23 mouse cellular contexts compared by ENCODE assay signal in the genomic region with DNA sequence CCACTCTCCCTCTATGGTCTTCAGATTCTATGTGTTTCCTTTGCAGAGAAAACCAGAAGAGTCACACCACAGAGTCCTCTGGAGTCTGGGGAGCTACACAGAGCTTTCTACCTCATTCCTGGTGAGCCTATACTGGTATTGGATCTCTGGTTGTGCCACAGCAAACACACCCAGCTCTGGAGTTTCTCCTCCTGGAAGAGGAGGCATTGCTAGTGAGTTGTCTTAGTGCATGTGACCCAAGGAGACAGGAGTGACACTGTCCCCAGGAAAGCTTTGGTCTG.
DNase-seq lines count a peak whose midpoint lies in the region; ATAC-seq and TF ChIP-seq lines count a peak whose summit lies in the region.
"Had no signal": no experiment of that assay in that cellular context is flagged by ENCODE, and none has a peak within 500 bp of the region (broad histone marks: within the 10 kb centered on the region; RNA-seq: fewer than 3 reads in every experiment).

No protein-coding gene starts in this region.

- intact Hi-C loops in heart, postnatal 25 days (cut with DNase I) = no loop called here

- no peak for ATAC-seq in intestine, postnatal 0 days

- H3K36me3 ChIP-seq in heart, embryonic 10.5 days = peaks cover 40% of the 10 kb centered on the region
- peaks cover 4% of the 10 kb centered on the region; the same call in 1 of the 2 replicates for H3K36me3 ChIP-seq in kidney, adult 2 months (ENCODE audit: control insufficient read depth, insufficient read depth, low read length)
- peaks cover 0 to 30% of the 10 kb centered on the region in 2 experiments; a peak in 2 of 4 replicates for H3K36me3 ChIP-seq in MEL (ENCODE audit: control insufficient read depth in 1 of 2, insufficient read depth in 2 of 2, low read length in 2 of 2)
- peaks cover 10% of the 10 kb centered on the region; the same call in 1 of the 2 replicates for H3K36me3 ChIP-seq in intestine, postnatal 0 days (ENCODE audit: control insufficient read depth, insufficient read depth)

- no peak overlapping the region for H3K4me3 ChIP-seq in heart, embryonic 10.5 days
- H3K4me3 ChIP-seq in kidney, adult 2 months (ENCODE audit: insufficient read depth, low read depth, low read length) = no peak overlapping the region
- peak overlapping the region in 1 of 2 experiments; percentile 33; a peak in 1 of 4 replicates for H3K4me3 ChIP-seq in MEL (ENCODE audit: control insufficient read depth in 1 of 2, insufficient read depth in 1 of 2, low read depth in 2 of 2, low read length in 2 of 2)
- no peak overlapping the region for H3K4me3 ChIP-seq in intestine, postnatal 0 days (ENCODE audit: low read depth, low read length)
- H3K4me3 ChIP-seq: forebrain, embryonic 12.5 days; myocyte had no signal

- H3K9me3 ChIP-seq in heart, embryonic 10.5 days = no peaks in the 10 kb centered on the region
- no peaks in the 10 kb centered on the region for H3K9me3 ChIP-seq in MEL (replicated peaks; ENCODE audit: insufficient read depth, low read length)
- H3K9me3 ChIP-seq in intestine, postnatal 0 days (ENCODE audit: control insufficient read depth) = no peaks in the 10 kb centered on the region
- H3K9me3 ChIP-seq: forebrain, embryonic 12.5 days had no signal

- H3K27ac ChIP-seq in heart, embryonic 10.5 days = peak overlapping the region; percentile 79
- peak overlapping the region; percentile 80 for H3K27ac ChIP-seq in kidney, adult 2 months (ENCODE audit: insufficient read depth, low read depth, low read length)
- H3K27ac ChIP-seq in MEL (ENCODE audit: control insufficient read depth, low read depth, low read length) = peak overlapping the region; percentile 99
- H3K27ac ChIP-seq in intestine, postnatal 0 days (ENCODE audit: low read depth, low read length) = peak overlapping the region; percentile 80
- H3K27ac ChIP-seq: forebrain, embryonic 12.5 days; hindbrain, embryonic 14.5 days had no signal

- H3K4me2 ChIP-seq in intestine, postnatal 0 days (replicated peaks; ENCODE audit: low read depth) = no peak overlapping the region
- H3K4me2 ChIP-seq: forebrain, embryonic 12.5 days; hindbrain, embryonic 14.5 days had no signal

- no peaks in the 10 kb centered on the region; the same call in 1 of the 2 replicates for H3K79me2 ChIP-seq in MEL (ENCODE audit: control insufficient read depth, insufficient read depth, low read length, poor library complexity)

- TF ChIP-seq EP300 in MEL (IDR thresholded peaks at IDR 0.05; ENCODE audit: low read depth in 1 of 2, low read length in 2 of 2) = no peak; a peak in 1 of 4 replicates

- H3K4me1 ChIP-seq in heart, embryonic 10.5 days = peaks cover 85% of the 10 kb centered on the region
- peaks cover 53% of the 10 kb centered on the region for H3K4me1 ChIP-seq in kidney, adult 2 months (ENCODE audit: control insufficient read depth, insufficient read depth, low read length)
- H3K4me1 ChIP-seq in MEL (ENCODE audit: control insufficient read depth in 1 of 2, insufficient read depth in 2 of 2, low read length in 2 of 2) = peaks cover 18 to 38% of the 10 kb centered on the region in 2 experiments
- peaks cover 24% of the 10 kb centered on the region for H3K4me1 ChIP-seq in intestine, postnatal 0 days (replicated peaks; ENCODE audit: control insufficient read depth, insufficient read depth, low read length)

- DNase-seq in heart, embryonic 10.5 days (ENCODE audit: low spot score) = no peak
- DNase-seq in heart, postnatal 25 days (ENCODE audit: low spot score) = no peak
- no peak for DNase-seq in kidney, adult 2 months
- DNase-seq in kidney, adult 9 months = no peak
- peak; percentile 61 for DNase-seq in MEL (ENCODE audit: low read depth, low spot score)
- DNase-seq in layer of hippocampus, postnatal 10 days (ENCODE audit: low spot score in 2 of 2) = no peak
- DNase-seq in right cerebral cortex, postnatal 36 days (ENCODE audit: low spot score in 2 of 2) = no peak
- DNase-seq: adrenal gland, adult 2 months; cerebellum, adult 18-20 months; cerebellum, postnatal 36 days; gastrocnemius, postnatal 25 days; kidney, adult 11 months; kidney, postnatal 4 days; layer of hippocampus, postnatal 36 days; lung, adult 2 months; lung, postnatal 36 days; midbrain, embryonic 14.5 days; right cerebral cortex, postnatal 4 days had no signal

- no peaks in the 10 kb centered on the region for H3K27me3 ChIP-seq in heart, embryonic 10.5 days (ENCODE audit: insufficient read depth, poor library complexity, severe bottlenecking)
- no peaks in the 10 kb centered on the region for H3K27me3 ChIP-seq in kidney, adult 2 months (replicated peaks; ENCODE audit: control insufficient read depth, insufficient read depth, low read length)
- no peaks in the 10 kb centered on the region for H3K27me3 ChIP-seq in MEL (ENCODE audit: control insufficient read depth in 1 of 2, insufficient read depth in 2 of 2, low read length in 2 of 2)
- no peaks in the 10 kb centered on the region for H3K27me3 ChIP-seq in intestine, postnatal 0 days (replicated peaks; ENCODE audit: control insufficient read depth, insufficient read depth, low read length)
- H3K27me3 ChIP-seq: CH12.LX; forebrain, embryonic 12.5 days had no signal

- no peak for TF ChIP-seq RAD21 in MEL (IDR thresholded peaks at IDR 0.05; ENCODE audit: low read depth, low read length)

- H3K9ac ChIP-seq in MEL (ENCODE audit: control insufficient read depth, low read depth, low read length, poor library complexity, severe bottlenecking) = peak overlapping the region; percentile 67
- H3K9ac ChIP-seq in intestine, postnatal 0 days (ENCODE audit: low read depth, low read length) = no peak overlapping the region
- H3K9ac ChIP-seq: forebrain, embryonic 12.5 days; hindbrain, embryonic 14.5 days had no signal

- no peak for TF ChIP-seq CTCF in kidney, adult 2 months (conservative IDR thresholded peaks at IDR 0.05; ENCODE audit: insufficient read depth, insufficient read length, low read depth, low read length)
- no peak for TF ChIP-seq CTCF in MEL (IDR thresholded peaks at IDR 0.05 in 2 of 3, conservative IDR thresholded peaks at IDR 0.05 in 1 of 3; ENCODE audit: control insufficient read depth in 1 of 3, insufficient read depth in 1 of 3, low read depth in 2 of 3, low read length in 3 of 3, poor library complexity in 1 of 3, severe bottlenecking in 1 of 3)
- TF ChIP-seq CTCF in intestine, postnatal 0 days (IDR thresholded peaks at IDR 0.05; ENCODE audit: low read depth) = no peak

- no peak for TF ChIP-seq POLR2A in kidney, adult 2 months (IDR thresholded peaks at IDR 0.05; ENCODE audit: low read depth, low read length)
- TF ChIP-seq POLR2A in MEL (IDR thresholded peaks at IDR 0.05; ENCODE audit: control insufficient read depth in 1 of 2, insufficient read depth in 1 of 2, low read depth in 1 of 2, low read length in 2 of 2, poor library complexity in 1 of 2) = no peak

TF ChIP-seq in MEL, 35 proteins besides CTCF, POLR2A, EP300 and RAD21:
- TF ChIP-seq TAL1 (IDR thresholded peaks at IDR 0.05; ENCODE audit: low read length) = no peak
- no peak for TF ChIP-seq SIN3A (IDR thresholded peaks at IDR 0.05; ENCODE audit: low read length)
- TF ChIP-seq BHLHE40 (IDR thresholded peaks at IDR 0.05; ENCODE audit: borderline replicate concordance, low read depth, low read length) = peak; percentile 30; the same call in 1 of the 2 replicates
- no peak for TF ChIP-seq ZC3H11A (IDR thresholded peaks at IDR 0.05; ENCODE audit: low read depth, low read length)
- no peak for TF ChIP-seq MAZ (IDR thresholded peaks at IDR 0.05; ENCODE audit: low read depth, low read length)
- TF ChIP-seq MXI1 (IDR thresholded peaks at IDR 0.05; ENCODE audit: low read depth, low read length) = peak; percentile 15; the same call in 1 of the 2 replicates
- no peak for TF ChIP-seq JUND (IDR thresholded peaks at IDR 0.05; ENCODE audit: low read depth, low read length)
- 0 out of 2 replicates have a peak, but pooled peaks have one; percentile 0 for TF ChIP-seq TCF12 (IDR thresholded peaks at IDR 0.05; ENCODE audit: low read depth, low read length)
- peak; percentile 63; the same call in 1 of the 2 replicates for TF ChIP-seq TBP (IDR thresholded peaks at IDR 0.05; ENCODE audit: low read depth, low read length)
- 0 out of 2 replicates have a peak, but pooled peaks have one; percentile 13 for TF ChIP-seq NELFE (IDR thresholded peaks at IDR 0.05; ENCODE audit: low read depth, low read length)
- no peak for TF ChIP-seq USF2 (IDR thresholded peaks at IDR 0.05; ENCODE audit: borderline replicate concordance in 1 of 2, insufficient read depth in 1 of 2, low read depth in 1 of 2, low read length in 2 of 2)
TF ChIP-seq in MEL: peak in this region for 5.
